Mouse (Mus musculus) ovary, adult 10 weeks (tissue): ENCODE measurements around the gene Arpc1a. TPM values are rescaled to one million over a fixed set of nuclear protein-coding genes. Genes with fewer than 3 reads are reported as not detected.

Experiments
- polyA plus RNA-seq: library from polyadenylated mRNA; stranded (reverse); fragments of 350-450 nt; fragmentation: Illumina TruSeq; extraction: RNeasy Lipid Tissue Mini Kit (QIAGEN cat#74804); gene quantifications from one replicate; pipeline ENCODE4 v1.2.3, GENCODE M21; 2014

Arpc1a gene
- polyA plus RNA-seq = 24.2 TPM

GRCm38 (mm10) chr5:145083632-145084451 is at the start of gene Arpc1a, which contains the start of gene Kpna7:
TSS of gene Arpc1a (plus strand) at chr5:145083830.
TSS of gene Kpna7 (minus strand) at chr5:145084030.

GRCm38 (mm10) chr5:145042690-145043089 is 40.9 kb upstream of the Arpc1a start, which contains the start of gene 1700018F24Rik:
TSS of gene 1700018F24Rik (plus strand) at chr5:145042990.

GRCm38 (mm10) chr5:145114071-145114605 is 30.5 kb downstream of the Arpc1a start, which contains the start of gene Arpc1b:
TSS of gene Arpc1b (plus strand) at chr5:145114215.

GRCm38 (mm10) chr5:145139571-145140519 is 56.2 kb downstream of the Arpc1a start, which contains the start of the genes Pdap1 and Bud31:
TSS of gene Pdap1 (minus strand) at chr5:145140238.
TSS of gene Bud31 (plus strand) at chr5:145140362.

Other genes starting within 250 kb of the Arpc1a start
- 13.4 TPM for gene Smurf1, start 118.0 kb upstream of the Arpc1a start, polyA plus RNA-seq
- gene Gm4871, start 51.1 kb upstream of the Arpc1a start, polyA plus RNA-seq = not detected
- not detected for gene 1700018F24Rik, start 40.8 kb upstream of the Arpc1a start, polyA plus RNA-seq
- 4.9 TPM for gene Kpna7, start 200 bp downstream of the Arpc1a start, polyA plus RNA-seq
- gene Arpc1b, start 30.4 kb downstream of the Arpc1a start, polyA plus RNA-seq = 31.5 TPM
- gene Pdap1, start 56.4 kb downstream of the Arpc1a start, polyA plus RNA-seq = 24.7 TPM
- gene Bud31, start 56.5 kb downstream of the Arpc1a start, polyA plus RNA-seq = 235 TPM
- gene Ptcd1, start 83.3 kb downstream of the Arpc1a start, polyA plus RNA-seq = 1.0 TPM
- gene Cpsf4, start 83.4 kb downstream of the Arpc1a start, polyA plus RNA-seq = 1.8 TPM
- gene Atp5j2, start 108.2 kb downstream of the Arpc1a start, polyA plus RNA-seq = 10.3 TPM
- gene Zkscan14, start 118.0 kb downstream of the Arpc1a start, polyA plus RNA-seq = 1.8 TPM
- 11.6 TPM for gene Zkscan5, start 120.7 kb downstream of the Arpc1a start, polyA plus RNA-seq
- gene Zfp655, start 147.9 kb downstream of the Arpc1a start, polyA plus RNA-seq = 162 TPM
- not detected for gene Zscan25, start 196.7 kb downstream of the Arpc1a start, polyA plus RNA-seq